Mouse (Mus musculus) heart, adult 2 months (tissue): ENCODE measurements around the gene Sgce.

ENCODE experiments used
- CTCF ChIP-seq: fragments of 200-600 bp; IDR thresholded peaks from 2 replicates; pipeline ENCODE4 v1.8.1; 2022; ENCODE audit warnings: antibody characterized with exemption, mild to moderate bottlenecking, moderate library complexity
- EP300 ChIP-seq: fragments of 200-500 bp; IDR thresholded peaks from 2 replicates; pipeline ENCODE4 v1.6.1; 2011; ENCODE audit warnings: low read depth, low read length, control low read depth; ENCODE audit not compliant: insufficient read depth
- POLR2A ChIP-seq: fragments of 200-500 bp; IDR thresholded peaks from 2 replicates; pipeline ENCODE4 v1.6.1; 2011; ENCODE audit warnings: mild to moderate bottlenecking, low read depth, low read length, control low read depth; ENCODE audit not compliant: insufficient read depth

DNA sequence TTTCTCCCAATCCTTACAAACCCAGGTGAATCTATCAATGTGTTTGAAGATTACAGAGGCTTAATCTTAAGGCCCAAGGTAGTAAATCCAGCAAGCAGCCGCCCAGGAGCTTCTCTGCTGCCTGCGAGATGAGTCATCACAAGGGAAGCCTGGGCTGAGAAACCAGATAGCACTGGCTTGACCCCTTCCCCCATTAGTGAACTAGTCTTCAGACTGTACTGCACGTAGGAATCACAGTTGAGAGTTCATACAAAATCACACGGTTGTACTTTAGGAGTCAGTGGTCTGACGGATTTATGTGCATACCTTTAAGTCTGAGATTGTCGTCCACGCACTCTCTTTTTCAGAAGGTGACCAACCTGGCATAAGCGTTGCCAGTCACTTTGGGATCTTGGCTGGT lies 13.8 kb downstream of the Sgce start:
- TF ChIP-seq EP300: no peak
- no peak for TF ChIP-seq CTCF
- no peak for TF ChIP-seq POLR2A
